Mouse (Mus musculus): ENCODE data around the gene Gpr150. TPM values are rescaled to one million over a fixed set of nuclear protein-coding genes. Genes with fewer than 3 reads are reported as not detected.

The Gpr150 gene
- polyA plus RNA-seq, 2 experiments: 0.04 to 0.08 TPM

DNA sequence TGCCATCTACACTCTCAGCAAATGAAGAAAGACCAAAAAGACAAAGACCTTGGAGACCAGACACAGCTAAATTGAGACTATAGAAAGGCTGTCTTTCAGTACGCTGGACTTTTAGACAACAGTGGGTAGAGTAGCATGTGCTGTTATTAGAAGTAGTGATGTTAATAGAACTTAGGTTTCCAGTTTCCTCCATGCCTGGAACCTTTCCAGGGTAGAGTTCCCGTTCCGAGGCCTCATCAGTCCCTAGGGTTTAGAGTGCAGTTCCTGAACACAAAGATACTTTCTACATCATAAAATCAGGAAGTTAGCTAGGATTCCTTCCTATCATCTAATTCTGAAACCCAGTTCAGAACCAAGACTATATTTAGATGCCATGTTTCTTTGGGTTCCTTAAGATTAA is 32.2 kb downstream of the Gpr150 start:
- no peaks in the 10 kb centered on the region for H3K4me1 ChIP-seq (ENCODE audit: control insufficient read depth, insufficient read depth, low read length)

DNA sequence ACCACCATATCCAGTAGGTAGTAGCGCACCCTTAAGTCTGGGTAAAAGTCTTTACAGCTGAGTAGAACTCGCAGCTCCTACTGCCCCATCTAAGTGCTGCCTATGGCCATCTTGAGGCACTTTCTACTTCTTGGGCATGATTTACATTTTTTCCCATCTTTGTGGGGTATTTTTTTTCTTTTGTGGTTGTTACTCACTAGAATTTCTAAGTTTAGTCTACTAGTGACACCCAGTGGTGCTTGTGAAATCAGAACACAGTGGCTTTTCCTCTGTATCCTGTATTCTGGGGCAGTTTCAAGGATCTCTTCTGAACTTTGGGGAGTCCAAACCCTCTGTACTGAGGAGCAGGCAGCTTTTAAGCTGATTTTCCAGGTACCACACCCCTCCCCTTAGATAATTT is 35.0 kb downstream of the Gpr150 start:
- no peaks in the 10 kb centered on the region for H3K27me3 ChIP-seq (ENCODE audit: control insufficient read depth, insufficient read depth, low read length)
- no peak overlapping the region for H3K27ac ChIP-seq (replicated peaks; ENCODE audit: low read depth, low read length)
- no peak overlapping the region for H3K4me2 ChIP-seq (replicated peaks; ENCODE audit: low read depth, low read length, severe bottlenecking)
- H3K9me3 ChIP-seq (ENCODE audit: control insufficient read depth, low read length): no peaks in the 10 kb centered on the region
- H3K36me3 ChIP-seq (ENCODE audit: control insufficient read depth, insufficient read depth, low read length): no peaks in the 10 kb centered on the region
- DNase-seq (ENCODE audit: low spot score) (peak; percentile 30), ATAC-seq (ENCODE audit: low FRiP score, low read depth) (no peak)
- H3K9ac ChIP-seq (ENCODE audit: low read depth, low read length, severe bottlenecking): no peak overlapping the region
- peaks cover 4% of the 10 kb centered on the region for H3K4me1 ChIP-seq (ENCODE audit: control insufficient read depth, insufficient read depth, low read length)
- no peak for TF ChIP-seq POLR2A (IDR thresholded peaks at IDR 0.05; ENCODE audit: borderline replicate concordance, extremely low read depth, insufficient read depth, insufficient read length)
- 95% methylated on average over 2 of the region's 2 CpGs for WGBS
- no peak overlapping the region for H3K4me3 ChIP-seq (replicated peaks; ENCODE audit: low read length)

More for the DNA sequence above, 32.2 kb downstream of the Gpr150 start:
- Histone ChIP-seq H3K4me2 (replicated peaks; ENCODE audit: low read depth, low read length, severe bottlenecking) (no peak overlapping the region), H3K27me3 (ENCODE audit: control insufficient read depth, insufficient read depth, low read length) (no peaks in the 10 kb centered on the region), H3K9me3 (ENCODE audit: control insufficient read depth, low read length) (no peaks in the 10 kb centered on the region), H3K36me3 (ENCODE audit: control insufficient read depth, insufficient read depth, low read length) (no peaks in the 10 kb centered on the region), H3K9ac (ENCODE audit: low read depth, low read length, severe bottlenecking) (no peak overlapping the region), H3K4me3 (replicated peaks; ENCODE audit: low read length) (no peak overlapping the region), H3K27ac (replicated peaks; ENCODE audit: low read depth, low read length) (no peak overlapping the region)
- ATAC-seq (ENCODE audit: low FRiP score, low read depth) (no peak), DNase-seq (ENCODE audit: low spot score) (no peak)
- WGBS: 52% methylated on average over 3 of the region's 3 CpGs
- no peak for TF ChIP-seq POLR2A (IDR thresholded peaks at IDR 0.05; ENCODE audit: borderline replicate concordance, extremely low read depth, insufficient read depth, insufficient read length)

DNA sequence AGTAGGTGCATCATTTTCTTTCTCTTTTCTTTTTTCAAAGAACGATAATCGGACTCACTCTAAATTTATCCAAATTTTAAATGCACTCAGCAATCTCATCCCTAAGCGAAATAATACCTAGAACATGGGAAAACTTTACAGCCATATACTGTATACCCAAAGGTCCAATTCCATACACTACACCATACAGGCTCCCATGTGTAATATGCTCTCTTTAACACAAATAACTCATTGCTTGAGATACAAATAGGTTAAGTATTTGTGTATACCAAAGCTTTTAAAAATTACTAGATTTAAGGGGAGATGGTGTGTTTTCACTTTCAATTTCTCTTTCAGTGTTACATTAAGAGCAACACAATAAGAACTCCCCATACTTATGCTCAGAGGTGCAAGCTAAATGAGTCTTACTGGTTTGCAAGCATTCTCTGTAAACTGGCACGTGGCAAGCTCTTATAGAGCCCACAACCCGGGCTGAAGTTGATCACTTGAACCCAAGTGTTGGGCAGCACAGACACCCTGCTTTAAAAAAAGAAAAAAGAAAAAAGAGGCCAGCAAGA is 37.9 kb downstream of the Gpr150 start:
- no peak for TF ChIP-seq POLR2A (IDR thresholded peaks at IDR 0.05; ENCODE audit: borderline replicate concordance, extremely low read depth, insufficient read depth, insufficient read length)
- H3K4me1 ChIP-seq (ENCODE audit: control insufficient read depth, insufficient read depth, low read length): peaks cover 4% of the 10 kb centered on the region
- WGBS: 43% methylated on average over 5 of the region's 5 CpGs
- peak; percentile 38 for ATAC-seq (ENCODE audit: low FRiP score, low read depth)
- no peaks in the 10 kb centered on the region for H3K9me3 ChIP-seq (ENCODE audit: control insufficient read depth, low read length)
- DNase-seq (ENCODE audit: low spot score): no peak
- H3K27me3 ChIP-seq (ENCODE audit: control insufficient read depth, insufficient read depth, low read length): no peaks in the 10 kb centered on the region
- H3K36me3 ChIP-seq (ENCODE audit: control insufficient read depth, insufficient read depth, low read length): no peaks in the 10 kb centered on the region; the same call in 1 of the 2 replicates
- no peak overlapping the region for H3K27ac ChIP-seq (replicated peaks; ENCODE audit: low read depth, low read length)
- no peak overlapping the region for H3K9ac ChIP-seq (ENCODE audit: low read depth, low read length, severe bottlenecking)
- peak overlapping the region; percentile 79 for H3K4me2 ChIP-seq (replicated peaks; ENCODE audit: low read depth, low read length, severe bottlenecking)
- H3K4me3 ChIP-seq (replicated peaks; ENCODE audit: low read length): peak overlapping the region; percentile 78

DNA sequence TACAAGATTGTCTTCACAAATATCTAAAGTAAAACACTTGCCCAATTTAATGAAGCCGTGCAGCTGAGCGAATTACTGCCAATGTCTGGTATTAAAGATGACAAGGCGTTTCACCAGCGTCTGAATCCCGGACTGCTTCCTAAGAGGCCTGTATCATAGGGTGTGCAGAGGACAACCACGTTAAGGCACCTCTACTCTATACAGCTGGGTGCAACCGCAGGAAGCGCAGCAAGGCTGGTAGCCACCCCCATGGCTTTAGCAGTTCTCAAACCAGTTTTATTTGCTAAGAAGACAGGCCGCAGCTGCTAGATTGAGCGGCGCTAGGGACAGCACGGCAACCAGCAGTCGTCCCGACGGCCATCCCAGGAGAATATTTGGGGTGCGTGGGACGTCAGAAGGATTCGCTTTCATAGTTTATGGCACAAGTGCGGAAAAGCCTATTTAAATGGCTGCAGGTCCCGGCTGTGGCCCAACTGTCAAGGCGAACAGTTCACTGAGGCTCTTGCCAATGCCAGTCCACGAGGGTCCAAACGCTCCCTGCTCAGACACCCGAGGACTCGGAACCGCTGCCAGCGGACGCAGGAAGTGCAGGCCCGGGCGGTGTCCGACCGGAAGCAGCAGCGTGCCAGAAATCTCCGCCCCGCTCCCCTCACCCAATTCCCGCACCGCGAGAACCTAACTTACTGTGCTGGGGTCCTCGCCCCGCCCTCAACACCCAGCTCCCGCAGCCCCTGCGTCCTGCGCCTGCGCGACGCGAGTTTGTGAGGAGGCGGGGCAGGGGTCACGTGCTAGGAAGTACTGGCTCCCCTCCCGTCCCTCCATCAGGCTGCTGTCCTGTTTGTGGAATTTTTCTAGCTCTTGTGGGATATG is 38.6 kb downstream of the Gpr150 start, which contains the start of gene Rfesd:
TSS of gene Rfesd (minus strand) at position 746 of the 870 bp plus-strand sequence.
- peak within 1 kb of the TSS; percentile 78 for H3K4me3 ChIP-seq (replicated peaks; ENCODE audit: low read length)
- ATAC-seq (ENCODE audit: low FRiP score, low read depth) (peak; percentile 100), DNase-seq (ENCODE audit: low spot score) (peak; percentile 98)
- H3K9me3 ChIP-seq (ENCODE audit: control insufficient read depth, low read length): no peaks in the 10 kb centered on the region
- H3K9ac ChIP-seq (ENCODE audit: low read depth, low read length, severe bottlenecking): peak within 1 kb of the TSS; percentile 94
- H3K4me2 ChIP-seq (replicated peaks; ENCODE audit: low read depth, low read length, severe bottlenecking): peak within 1 kb of the TSS; percentile 79
- whole genome bisulfite sequencing: under 1% methylated on average over 50 of the region's 50 CpGs
- TF ChIP-seq POLR2A (IDR thresholded peaks at IDR 0.05; ENCODE audit: borderline replicate concordance, extremely low read depth, insufficient read depth, insufficient read length): peak; percentile 85; the same call in 1 of the 2 replicates
- peaks cover 4% of the 10 kb centered on the region for H3K4me1 ChIP-seq (ENCODE audit: control insufficient read depth, insufficient read depth, low read length)
- H3K36me3 ChIP-seq (ENCODE audit: control insufficient read depth, insufficient read depth, low read length): no peaks in the 10 kb centered on the region; the same call in 1 of the 2 replicates
- H3K27ac ChIP-seq (replicated peaks; ENCODE audit: low read depth, low read length): peak within 1 kb of the TSS; percentile 94
- no peaks in the 10 kb centered on the region for H3K27me3 ChIP-seq (ENCODE audit: control insufficient read depth, insufficient read depth, low read length)

DNA sequence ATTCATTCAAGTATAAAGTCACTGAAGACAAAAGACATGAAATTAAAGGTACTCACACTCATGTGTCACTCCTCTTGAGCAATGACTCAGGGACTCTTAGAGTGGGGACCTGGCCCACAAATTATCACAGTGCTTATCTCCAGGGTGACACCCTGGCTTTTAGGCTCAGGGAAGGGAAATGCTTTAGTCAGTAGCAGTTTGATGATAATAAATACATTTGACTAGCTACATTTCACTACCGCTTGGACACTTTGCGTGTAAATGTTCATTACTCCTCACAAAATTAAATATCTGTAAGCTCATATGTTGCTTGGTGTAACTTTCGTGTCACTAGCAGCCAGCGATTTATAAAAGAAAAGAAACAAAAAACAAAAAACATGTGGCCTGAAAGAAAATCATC is 39.3 kb downstream of the Gpr150 start:
- peak overlapping the region; percentile 79 for H3K4me2 ChIP-seq (replicated peaks; ENCODE audit: low read depth, low read length, severe bottlenecking)
- no peak for TF ChIP-seq POLR2A (IDR thresholded peaks at IDR 0.05; ENCODE audit: borderline replicate concordance, extremely low read depth, insufficient read depth, insufficient read length)
- H3K27ac ChIP-seq (replicated peaks; ENCODE audit: low read depth, low read length): peak overlapping the region; percentile 94; the same call in 1 of the 2 replicates
- H3K36me3 ChIP-seq (ENCODE audit: control insufficient read depth, insufficient read depth, low read length): no peaks in the 10 kb centered on the region; the same call in 1 of the 2 replicates
- DNase-seq (ENCODE audit: low spot score): no peak
- peak overlapping the region; percentile 94 for H3K9ac ChIP-seq (ENCODE audit: low read depth, low read length, severe bottlenecking)
- H3K4me3 ChIP-seq (replicated peaks; ENCODE audit: low read length): peak overlapping the region; percentile 78
- no peaks in the 10 kb centered on the region for H3K9me3 ChIP-seq (ENCODE audit: control insufficient read depth, low read length)
- peaks cover 4% of the 10 kb centered on the region for H3K4me1 ChIP-seq (ENCODE audit: control insufficient read depth, insufficient read depth, low read length)
- no peaks in the 10 kb centered on the region for H3K27me3 ChIP-seq (ENCODE audit: control insufficient read depth, insufficient read depth, low read length)
- ATAC-seq (ENCODE audit: low FRiP score, low read depth): no peak
- 67% methylated on average over 4 of the region's 4 CpGs for WGBS
